Mouse (Mus musculus): ENCODE data around the gene Gm37419. TPM values are rescaled to one million over a fixed set of nuclear protein-coding genes. Genes with fewer than 3 reads are reported as not detected.
A peak's percentile ranks its signal among the peaks of the same experiment; 100 is the strongest.

The Gm37419 gene
- total RNA-seq (2014; rRNA removed) (not detected in 2 replicates), polyA plus RNA-seq (2015; fragmentation: Nextera tagmentation; extraction: Ambion mirVana) (not detected in 2 replicates)

DNA sequence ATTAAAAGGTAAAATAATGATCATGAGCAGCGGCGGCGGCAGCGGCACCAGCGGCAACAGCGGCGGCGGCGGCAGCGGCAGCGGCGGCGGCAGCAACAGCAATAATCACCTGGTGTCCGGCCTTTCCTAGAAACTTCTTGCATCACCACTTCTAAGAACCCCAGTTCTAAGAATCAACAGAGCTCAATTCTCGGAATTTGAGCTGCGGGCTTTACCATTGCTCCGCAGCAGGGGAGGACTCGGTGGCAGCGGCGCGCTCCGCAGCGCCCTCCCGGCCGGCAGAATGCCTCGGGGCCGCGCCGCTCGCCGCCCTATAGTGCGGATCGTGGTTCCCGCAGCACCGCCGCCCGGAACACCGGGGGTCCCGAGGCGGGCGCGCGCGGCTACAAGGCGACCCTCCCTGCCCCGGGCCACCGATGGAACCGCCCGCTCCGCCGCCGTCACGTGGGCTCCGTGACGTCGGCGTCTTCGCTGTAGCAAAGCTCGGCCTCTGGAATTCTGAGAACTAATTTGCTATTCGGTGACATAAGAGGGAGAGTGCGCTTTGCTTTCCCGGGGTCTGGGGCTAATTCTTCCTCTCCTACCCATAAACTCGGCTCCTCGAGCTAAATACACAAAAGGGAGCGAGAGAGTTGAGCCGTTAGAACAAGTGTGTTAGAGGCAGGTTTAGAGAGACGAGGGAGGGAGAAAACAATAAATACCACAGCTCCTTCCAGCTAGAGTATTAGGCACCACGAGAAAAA, at the start of gene Gm37419, which contains the start of gene Bcl6:
TSS of gene Gm37419 (plus strand) at position 17 of the 743 bp plus-strand sequence.
TSS of gene Bcl6 (minus strand) at position 387 of the 743 bp plus-strand sequence.
- ATAC-seq = peak; percentile 88
- WGBS = 2% methylated on average over 68 of the region's 68 CpGs
- TF ChIP-seq CTCF (IDR thresholded peaks at IDR 0.05; ENCODE audit: low read depth) = no peak
- Histone ChIP-seq H3K4me3 (ENCODE audit: low read length) (peak within 1 kb of the TSS; percentile 77), H3K4me2 (ENCODE audit: low read depth, low read length) (peak within 1 kb of the TSS; percentile 77), H3K36me3 (ENCODE audit: insufficient read depth, low read length) (no peaks in the 10 kb centered on the region), H3K27me3 (ENCODE audit: insufficient read depth, low read length) (no peaks in the 10 kb centered on the region), H3K4me1 (ENCODE audit: insufficient read depth, low read length) (0 out of 2 replicates have a peak, but pooled peaks cover 4% of the 10 kb centered on the region), H3K9ac (replicated peaks; ENCODE audit: low read length) (peak within 1 kb of the TSS; percentile 87), H3K9me3 (ENCODE audit: low read length) (no peaks in the 10 kb centered on the region), H3K27ac (peak within 1 kb of the TSS; percentile 99)
- DNase-seq (ENCODE audit: low spot score) = peak; percentile 96

DNA sequence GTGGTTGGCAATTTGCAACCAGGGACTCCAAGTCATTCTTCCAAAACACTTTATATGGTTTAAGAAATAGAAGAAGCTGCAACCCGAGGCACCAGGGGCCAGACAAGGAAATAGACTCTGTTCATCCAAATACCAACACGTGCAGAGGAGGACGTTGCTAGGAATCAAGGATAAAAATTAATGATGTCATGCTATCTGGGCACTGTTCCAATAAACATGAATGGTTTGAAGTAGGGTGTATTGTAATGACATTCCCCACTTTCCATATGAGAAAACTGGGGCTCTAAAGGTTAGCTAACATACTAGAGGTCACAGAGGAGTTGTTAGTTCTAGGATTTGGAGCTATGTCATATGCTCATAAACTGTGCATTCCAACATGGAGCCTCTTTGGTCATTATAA, 43.5 kb upstream of the Gm37419 start:
- ATAC-seq = no peak; the same call in 1 of the 2 replicates
- no peak for DNase-seq (ENCODE audit: low spot score)
- 23% methylated on average over 3 of the region's 3 CpGs for WGBS

DNA sequence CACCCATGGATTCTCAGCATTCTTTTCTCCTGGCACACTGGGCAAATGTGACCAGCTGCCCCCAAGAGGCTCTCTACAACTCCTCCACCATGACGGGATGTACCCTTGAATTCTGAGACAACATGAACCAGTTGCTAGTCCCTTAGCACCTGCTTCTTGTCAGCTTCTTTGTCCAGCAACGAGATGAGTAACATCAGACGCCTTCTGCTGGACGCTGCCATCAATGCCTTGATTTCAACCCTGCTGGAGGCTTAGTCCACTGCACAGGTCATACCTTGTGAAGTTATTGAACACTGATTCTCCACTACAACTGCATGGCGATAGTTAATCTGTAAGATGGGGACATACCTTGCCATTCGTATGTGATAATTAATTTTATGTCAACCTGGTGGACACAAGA, 40.6 kb upstream of the Gm37419 start:
- ATAC-seq (no peak), DNase-seq (ENCODE audit: low spot score) (no peak)
- H3K4me2 ChIP-seq (ENCODE audit: low read depth, low read length) = no peak overlapping the region
- H3K9me3 ChIP-seq (ENCODE audit: low read length) = no peaks in the 10 kb centered on the region
- H3K27ac ChIP-seq = no peak overlapping the region
- no peak for TF ChIP-seq CTCF (IDR thresholded peaks at IDR 0.05; ENCODE audit: low read depth)
- WGBS = 94% methylated on average over 6 of the region's 6 CpGs
- no peak overlapping the region for H3K4me3 ChIP-seq (ENCODE audit: low read length)
- H3K36me3 ChIP-seq (ENCODE audit: insufficient read depth, low read length) = no peaks in the 10 kb centered on the region
- no peaks in the 10 kb centered on the region for H3K27me3 ChIP-seq (ENCODE audit: insufficient read depth, low read length)
- no peaks in the 10 kb centered on the region for H3K4me1 ChIP-seq (ENCODE audit: insufficient read depth, low read length)
- H3K9ac ChIP-seq (replicated peaks; ENCODE audit: low read length) = no peak overlapping the region

More for the DNA sequence above, 43.5 kb upstream of the Gm37419 start:
- H3K9me3 ChIP-seq (ENCODE audit: low read length) = no peaks in the 10 kb centered on the region
- no peaks in the 10 kb centered on the region for H3K4me1 ChIP-seq (ENCODE audit: insufficient read depth, low read length)
- no peak overlapping the region for H3K4me2 ChIP-seq (ENCODE audit: low read depth, low read length)
- H3K4me3 ChIP-seq (ENCODE audit: low read length) = no peak overlapping the region
- no peak for TF ChIP-seq CTCF (IDR thresholded peaks at IDR 0.05; ENCODE audit: low read depth)
- no peak overlapping the region for H3K27ac ChIP-seq
- no peaks in the 10 kb centered on the region for H3K27me3 ChIP-seq (ENCODE audit: insufficient read depth, low read length)
- no peaks in the 10 kb centered on the region for H3K36me3 ChIP-seq (ENCODE audit: insufficient read depth, low read length)
- H3K9ac ChIP-seq (replicated peaks; ENCODE audit: low read length) = no peak overlapping the region

DNA sequence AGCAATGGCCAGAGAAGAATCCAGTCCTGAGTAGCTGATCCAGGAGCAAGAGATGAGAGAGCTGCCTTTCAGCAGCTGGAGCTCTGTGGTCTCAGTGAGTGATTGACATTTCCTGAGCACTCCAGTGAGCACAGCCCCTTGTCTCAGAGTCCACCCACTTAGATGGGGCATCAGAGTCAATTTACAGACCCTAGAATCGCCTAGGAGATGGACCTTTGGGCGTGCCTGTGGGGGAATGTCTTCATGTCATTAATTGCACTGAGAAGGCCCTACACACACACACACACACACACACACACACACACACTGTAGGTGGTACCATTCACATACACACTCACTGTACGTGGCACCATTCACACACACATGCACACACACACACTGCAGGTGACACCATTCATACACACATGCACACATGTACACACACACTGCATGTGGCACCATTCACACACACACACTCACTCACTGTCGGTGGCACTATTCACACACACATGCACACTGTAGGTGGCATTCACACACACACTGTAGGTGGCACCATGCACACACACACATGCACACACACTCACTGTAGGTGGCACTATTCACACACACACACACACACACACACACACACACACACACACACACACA, 36.1 kb upstream of the Gm37419 start:
- ATAC-seq = no peak
- no peak for DNase-seq (ENCODE audit: low spot score)
- Histone ChIP-seq H3K27ac (no peak overlapping the region), H3K4me2 (ENCODE audit: low read depth, low read length) (no peak overlapping the region), H3K4me3 (ENCODE audit: low read length) (no peak overlapping the region), H3K4me1 (ENCODE audit: insufficient read depth, low read length) (peaks cover 4% of the 10 kb centered on the region; the same call in 1 of the 2 replicates), H3K27me3 (ENCODE audit: insufficient read depth, low read length) (no peaks in the 10 kb centered on the region), H3K9ac (replicated peaks; ENCODE audit: low read length) (no peak overlapping the region), H3K36me3 (ENCODE audit: insufficient read depth, low read length) (no peaks in the 10 kb centered on the region), H3K9me3 (ENCODE audit: low read length) (no peaks in the 10 kb centered on the region)
- WGBS = 74% methylated on average over 4 of the region's 4 CpGs
- TF ChIP-seq CTCF (IDR thresholded peaks at IDR 0.05; ENCODE audit: low read depth) = peak; percentile 21; the same call in 1 of the 2 replicates

DNA sequence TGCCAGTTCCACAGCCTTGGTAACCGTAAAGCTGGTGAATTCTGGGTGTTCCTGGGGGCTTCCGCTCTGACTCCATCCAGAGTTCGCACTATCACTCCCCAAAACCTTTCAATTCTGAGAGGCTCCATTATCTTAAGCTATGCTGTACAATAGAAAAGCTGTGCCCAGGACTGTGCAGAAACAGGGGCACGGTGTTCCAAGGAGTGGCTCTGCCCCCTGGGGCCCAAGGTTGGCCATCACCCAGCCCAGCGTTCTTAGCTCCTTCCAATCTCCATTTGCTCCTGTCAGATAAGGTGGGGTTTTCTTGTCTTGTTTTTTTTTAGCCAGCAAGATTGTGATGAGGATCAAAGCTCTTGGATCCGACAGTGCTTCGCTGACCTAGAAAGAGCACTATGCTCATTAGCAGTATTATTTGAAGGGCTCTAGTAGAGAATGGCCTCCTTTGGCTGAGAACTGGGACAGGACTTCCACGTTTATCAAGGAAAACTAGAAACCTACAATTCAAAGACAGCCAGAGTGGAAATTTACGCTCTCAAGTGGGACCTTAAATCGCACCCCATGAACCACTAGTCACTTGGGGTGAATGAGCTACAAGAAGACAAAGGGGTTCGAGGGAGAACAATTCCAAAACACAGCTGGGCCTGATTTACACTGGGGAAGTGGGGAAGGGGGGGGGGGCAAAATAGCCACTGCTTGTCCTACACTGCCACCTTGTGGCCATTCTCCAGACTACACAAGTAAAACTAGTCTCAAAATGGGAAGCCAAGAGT, 34.9 kb upstream of the Gm37419 start:
- no peak overlapping the region; the same call in 1 of the 2 replicates for H3K9ac ChIP-seq (replicated peaks; ENCODE audit: low read length)
- DNase-seq (ENCODE audit: low spot score) (peak; percentile 84), ATAC-seq (peak; percentile 65)
- WGBS = 44% methylated on average over 11 of the region's 11 CpGs
- H3K4me3 ChIP-seq (ENCODE audit: low read length) = no peak overlapping the region
- no peaks in the 10 kb centered on the region for H3K27me3 ChIP-seq (ENCODE audit: insufficient read depth, low read length)
- peak; percentile 85 for TF ChIP-seq CTCF (IDR thresholded peaks at IDR 0.05; ENCODE audit: low read depth)
- H3K4me2 ChIP-seq (ENCODE audit: low read depth, low read length) = no peak overlapping the region
- H3K36me3 ChIP-seq (ENCODE audit: insufficient read depth, low read length) = no peaks in the 10 kb centered on the region
- H3K27ac ChIP-seq = no peak overlapping the region
- peaks cover 4% of the 10 kb centered on the region; the same call in 1 of the 2 replicates for H3K4me1 ChIP-seq (ENCODE audit: insufficient read depth, low read length)
- no peaks in the 10 kb centered on the region for H3K9me3 ChIP-seq (ENCODE audit: low read length)

DNA sequence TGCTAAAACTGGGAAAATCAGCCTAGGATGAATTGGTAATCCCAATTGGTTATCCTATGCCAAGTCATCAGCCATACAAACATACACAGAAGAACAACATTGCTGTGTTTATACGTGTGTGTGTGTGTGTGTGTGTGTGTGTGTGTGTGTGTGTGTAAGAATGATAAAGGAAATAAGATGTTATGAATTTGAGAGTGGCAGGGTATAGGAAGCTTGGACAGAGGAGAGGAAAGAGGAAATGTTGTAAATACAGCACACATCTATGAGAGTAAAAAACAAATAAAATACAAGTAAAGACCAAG, 34.4 kb upstream of the Gm37419 start:
- 4% methylated on average over 1 of the region's 1 CpGs for WGBS
- H3K4me3 ChIP-seq (ENCODE audit: low read length) = no peak overlapping the region
- no peaks in the 10 kb centered on the region for H3K36me3 ChIP-seq (ENCODE audit: insufficient read depth, low read length)
- H3K4me2 ChIP-seq (ENCODE audit: low read depth, low read length) = no peak overlapping the region
- no peak overlapping the region for H3K27ac ChIP-seq
- H3K27me3 ChIP-seq (ENCODE audit: insufficient read depth, low read length) = no peaks in the 10 kb centered on the region
- ATAC-seq (no peak), DNase-seq (ENCODE audit: low spot score) (no peak)
- H3K9ac ChIP-seq (replicated peaks; ENCODE audit: low read length) = no peak overlapping the region
- no peak for TF ChIP-seq CTCF (IDR thresholded peaks at IDR 0.05; ENCODE audit: low read depth)
- H3K9me3 ChIP-seq (ENCODE audit: low read length) = no peaks in the 10 kb centered on the region
- H3K4me1 ChIP-seq (ENCODE audit: insufficient read depth, low read length) = peaks cover 4% of the 10 kb centered on the region; the same call in 1 of the 2 replicates
